Mouse (Mus musculus) kidney, postnatal 36 days (tissue): Measurements from ENCODE around the gene Olfr638.
"Not testable (repeated sequence)": the region's sequence is repeated elsewhere in the genome, so short reads cannot be mapped to it uniquely, and the experiment has no call there.

Source experiments
- DNase-seq, 2 experiments: peaks; one replicate each; pipeline ENCODE4 v3.0.0; 2021 to 2022; ENCODE audit warnings: mixed read lengths in 2 of 2

The Olfr638 gene

DNA sequence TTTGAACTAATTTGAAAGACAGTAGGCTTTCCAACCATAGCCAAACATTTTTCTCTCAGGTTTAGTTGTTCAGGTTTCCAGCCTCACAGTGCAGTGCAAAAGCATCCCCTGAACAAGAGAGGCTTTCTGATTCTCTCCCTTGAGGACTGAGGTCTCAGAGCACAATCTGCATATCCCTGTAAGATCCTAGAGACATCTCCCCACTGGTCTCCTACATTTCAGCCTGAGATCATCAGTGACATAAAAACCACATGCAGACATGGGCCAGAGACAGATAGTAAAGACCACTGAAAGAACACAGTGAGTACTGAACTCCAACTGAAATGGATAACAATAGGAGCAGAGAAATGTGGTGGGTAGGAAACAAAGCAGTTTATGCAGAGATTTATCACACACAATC is at the start of gene Olfr638:
TSS of gene Olfr638 (plus strand) at position 301 of the 400 bp plus-strand sequence.
- DNase-seq, result no peak

DNA sequence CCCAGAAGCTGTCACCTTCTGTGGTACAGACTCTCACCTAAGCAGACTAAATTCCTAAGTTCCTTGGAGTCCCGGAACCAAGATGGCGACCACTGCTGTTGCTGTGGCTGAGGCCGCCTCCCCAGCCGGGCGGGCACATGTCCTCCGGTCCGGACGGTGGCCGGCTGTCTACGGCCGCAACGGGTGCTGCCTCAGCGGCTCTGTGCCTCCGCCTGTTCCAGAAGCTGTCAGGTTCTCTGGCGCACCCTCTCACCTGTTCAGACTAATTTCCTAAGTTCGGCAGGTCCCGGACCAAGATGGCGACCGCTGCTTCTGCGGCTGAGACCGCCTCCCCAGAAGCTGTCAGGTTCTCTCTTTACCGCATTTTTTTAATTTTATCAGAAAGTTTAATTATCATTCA is 31.7 kb upstream of the Olfr638 start:
- DNase-seq, result not testable (repeated sequence)

DNA sequence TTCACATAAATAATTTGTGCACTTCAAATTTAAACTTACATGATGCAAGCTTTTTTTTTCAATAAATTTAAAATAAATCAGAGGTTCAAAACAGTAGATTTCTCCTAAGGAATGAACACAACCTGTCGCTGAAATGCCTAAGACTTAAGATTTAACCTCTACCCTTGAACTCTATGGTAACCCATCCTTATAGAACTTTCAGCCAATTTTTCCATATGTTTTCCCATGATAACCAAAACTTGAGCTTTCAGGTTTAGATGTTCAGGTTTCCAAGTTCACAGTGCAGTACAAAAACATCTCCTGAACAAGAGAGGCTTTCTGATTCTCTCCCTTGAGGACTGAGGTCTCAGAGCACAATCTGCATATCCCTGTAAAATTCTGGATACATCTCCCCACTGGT is 27.7 kb upstream of the Olfr638 start, which contains the start of gene Olfr635:
TSS of gene Olfr635 (plus strand) at position 301 of the 400 bp plus-strand sequence.
- no peak for DNase-seq

DNA sequence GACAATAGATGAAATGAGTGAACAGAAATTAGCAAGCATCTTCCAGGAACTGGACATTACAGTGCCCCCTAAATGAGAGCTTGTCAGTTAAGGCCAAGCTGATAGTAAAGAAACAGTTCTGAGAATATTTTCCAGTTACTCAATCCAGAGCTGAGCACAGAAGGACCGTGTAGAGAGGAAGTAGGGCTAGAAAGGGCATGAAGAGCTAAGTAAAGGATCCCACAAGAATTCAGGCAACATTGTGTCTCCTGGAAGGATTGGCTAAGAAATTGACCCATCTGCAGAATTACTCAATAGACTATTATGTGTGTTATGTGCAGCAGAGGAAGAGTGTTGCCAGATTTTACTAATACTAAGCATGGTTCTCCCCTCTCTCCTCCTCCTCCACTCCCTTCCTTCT is 26.8 kb upstream of the Olfr638 start:
- DNase-seq, result no peak

DNA sequence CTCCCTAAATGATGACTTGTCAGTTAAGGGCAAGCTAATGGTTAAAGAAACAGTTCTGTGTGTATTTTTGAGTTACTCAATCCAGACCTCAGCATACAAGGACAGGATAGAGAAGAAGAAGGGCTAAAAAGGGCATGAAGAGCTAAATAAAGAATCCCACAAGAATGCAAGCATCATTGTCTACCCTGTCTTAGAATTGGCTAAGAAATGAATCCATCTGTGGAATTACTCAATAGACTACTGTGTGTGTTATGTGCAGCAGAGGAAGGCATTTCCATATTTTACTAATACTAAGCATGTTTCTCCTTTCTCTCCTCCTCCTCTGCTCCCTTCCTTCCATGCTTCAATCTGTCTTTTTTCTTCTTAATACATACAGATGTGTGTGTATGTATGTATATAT is 578 bp downstream of the Olfr638 start:
- no peak for DNase-seq

DNA sequence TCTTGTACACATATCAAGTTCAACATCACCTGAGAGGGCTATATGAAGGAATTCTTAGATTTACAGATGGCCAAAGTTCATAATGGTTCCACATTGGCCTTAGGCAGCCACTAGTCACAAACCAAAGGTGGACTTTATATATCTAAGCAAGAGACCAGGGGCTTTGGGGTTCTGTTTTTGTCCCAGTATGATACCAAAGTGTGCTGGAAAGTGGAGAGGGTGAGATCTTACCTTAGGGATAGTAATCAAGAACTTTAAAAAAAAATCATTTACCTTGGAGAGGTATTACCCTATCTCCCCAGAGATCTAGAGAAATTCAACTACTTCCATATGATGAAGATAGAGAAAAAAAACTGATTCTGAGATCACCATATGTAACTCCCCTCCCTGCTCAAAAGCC is 18.7 kb downstream of the Olfr638 start, which contains the start of gene Olfr639:
TSS of gene Olfr639 (minus strand) at position 101 of the 400 bp plus-strand sequence.
- DNase-seq, result no peak

DNA sequence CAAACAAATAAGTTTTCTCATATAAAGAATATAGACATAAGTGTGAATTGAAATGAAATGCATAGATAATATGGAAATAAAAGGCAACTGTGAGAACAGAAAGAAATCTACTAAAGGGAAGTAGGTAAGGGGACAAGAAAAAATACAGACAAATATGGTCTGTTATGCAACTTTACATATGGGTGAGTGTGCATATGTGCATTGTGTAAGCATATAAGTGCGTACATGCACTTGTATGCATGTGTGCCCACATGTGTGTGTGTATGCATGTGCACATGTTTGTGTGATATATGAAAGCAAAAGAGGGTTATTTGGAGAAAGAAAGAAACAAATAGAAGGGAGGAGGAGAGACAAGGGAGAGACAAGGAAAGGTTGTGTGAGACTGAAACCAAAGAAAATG is 20.4 kb downstream of the Olfr638 start:
- no peak for DNase-seq

DNA sequence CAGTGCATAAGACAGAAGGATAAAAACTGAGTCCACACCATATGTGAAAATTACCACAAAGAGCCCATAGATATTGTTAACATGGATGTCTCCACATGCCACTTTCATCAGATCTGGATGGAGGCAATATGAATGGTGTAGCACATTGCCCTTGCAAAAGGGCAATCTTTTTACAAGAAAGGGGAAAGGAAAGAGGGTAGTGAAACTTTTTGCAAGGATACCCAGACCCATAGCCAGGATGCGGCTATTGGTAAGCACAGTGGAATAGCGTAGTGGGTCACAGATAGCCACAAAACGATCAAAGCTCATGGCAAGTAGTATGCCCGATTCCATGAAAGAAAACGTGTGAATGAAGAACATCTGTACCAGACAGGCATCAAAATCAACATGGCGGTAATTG is 23.1 kb downstream of the Olfr638 start:
- DNase-seq, result no peak

DNA sequence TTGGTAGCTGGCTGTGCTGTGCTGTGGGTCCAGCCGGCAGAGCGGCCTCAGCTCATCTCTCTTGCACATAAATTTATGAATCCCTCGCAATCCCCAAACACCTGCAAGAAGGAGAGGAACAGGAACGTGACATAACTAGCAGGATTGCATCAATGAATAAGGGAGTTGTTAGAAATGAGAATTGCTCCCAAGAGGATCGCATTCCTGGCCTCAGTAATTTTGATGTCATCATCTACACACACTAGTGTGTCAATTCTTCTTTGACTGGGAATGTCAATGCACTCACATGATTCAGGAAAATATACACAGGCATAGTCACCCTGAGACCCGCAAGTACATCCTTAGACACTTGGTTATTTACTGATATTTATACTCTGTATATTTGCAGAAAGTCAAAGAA is 26.9 kb downstream of the Olfr638 start, which contains the start of gene Olfr640:
TSS of gene Olfr640 (minus strand) at position 101 of the 400 bp plus-strand sequence.
- no peak for DNase-seq

DNA sequence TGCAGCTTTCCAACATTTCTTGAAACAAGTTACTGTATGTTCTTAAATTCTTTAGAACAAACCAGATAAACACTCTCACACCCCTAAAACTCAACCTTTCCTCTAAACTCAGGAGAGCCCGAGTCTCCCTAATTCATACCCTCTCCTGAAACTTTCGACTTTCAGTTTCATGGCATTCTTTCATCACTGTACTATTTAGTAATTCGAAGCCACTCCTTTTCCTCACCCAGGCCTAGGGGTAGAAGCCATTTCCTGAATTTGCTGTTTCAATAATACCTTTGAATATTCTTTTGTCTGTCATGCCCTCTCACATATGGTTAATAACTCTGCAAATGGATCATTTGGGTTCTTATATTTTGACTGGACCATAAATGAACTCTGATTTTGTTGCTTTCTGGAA is 28.4 kb downstream of the Olfr638 start:
- no peak for DNase-seq

DNA sequence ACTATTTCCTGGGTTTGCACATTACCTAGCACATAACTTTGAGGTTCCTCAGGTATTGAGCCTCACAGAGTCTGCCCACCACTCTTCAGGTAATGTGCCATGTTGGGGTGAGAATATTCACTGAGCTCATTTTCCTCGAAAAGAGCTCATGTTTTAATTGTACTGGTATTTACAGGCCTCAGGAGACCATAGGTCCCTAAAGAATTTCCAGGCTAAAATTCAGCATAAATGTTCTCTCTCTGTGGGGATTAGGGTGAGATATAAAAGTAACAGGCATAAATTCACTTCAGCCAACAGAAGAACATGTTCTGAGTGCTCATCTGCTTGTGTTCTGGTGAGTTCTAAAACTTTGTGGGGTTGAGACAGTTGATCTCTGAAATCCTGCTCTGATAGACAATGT is 36.6 kb downstream of the Olfr638 start, which contains the start of gene Olfr641:
TSS of gene Olfr641 (plus strand) at position 301 of the 400 bp plus-strand sequence.
- no peak for DNase-seq

DNA sequence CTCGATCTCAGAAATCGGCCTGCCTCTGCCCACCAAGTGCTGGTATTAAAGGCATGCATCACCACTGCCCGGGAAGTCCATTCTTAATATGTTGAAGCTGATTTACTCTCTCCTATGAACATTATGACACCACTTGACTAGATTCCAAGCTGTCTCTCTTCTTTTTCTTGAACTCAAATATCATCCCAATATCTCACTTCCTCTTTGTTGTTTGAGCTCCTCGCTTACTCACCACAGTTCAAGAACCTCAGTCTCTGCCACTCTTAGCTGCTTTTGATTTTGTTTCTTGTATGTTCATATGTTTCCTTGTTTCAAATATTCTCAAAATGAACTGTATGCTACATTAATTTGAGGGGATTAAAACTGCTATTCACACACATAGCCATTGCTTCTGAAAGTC is 52.2 kb downstream of the Olfr638 start:
- no peak for DNase-seq

DNA sequence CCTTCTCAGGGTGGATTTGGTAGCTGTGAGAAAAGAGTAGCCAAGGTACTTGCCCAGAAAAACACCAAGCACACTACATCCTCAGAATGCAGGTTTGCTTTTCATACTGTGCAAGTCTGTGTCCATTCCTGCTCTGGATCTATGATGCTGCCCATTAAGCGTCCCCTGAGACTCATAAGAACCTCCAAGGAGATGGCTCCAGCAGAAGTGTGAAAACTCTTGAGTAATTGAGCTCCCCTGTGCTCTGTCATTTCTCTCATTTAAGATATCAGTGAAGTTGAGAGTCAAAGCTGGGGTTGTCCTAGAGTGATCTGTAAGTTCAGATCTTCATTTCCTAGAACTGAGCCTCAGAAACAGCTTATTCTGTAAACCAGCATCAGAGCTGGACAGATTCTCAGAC is 54.0 kb downstream of the Olfr638 start, which contains the start of gene Olfr642:
TSS of gene Olfr642 (minus strand) at position 101 of the 400 bp plus-strand sequence.
- DNase-seq, result no peak
